Mouse (Mus musculus) liver, embryonic 14.5 days (tissue): ENCODE measurements around the gene Rest. TPM values are rescaled to one million over a fixed set of nuclear protein-coding genes. Genes with fewer than 3 reads are reported as not detected.

Source experiments
- ATAC-seq: fragments of 200-750 bp; cut with Nextera tagmentation; 2 replicates; pipeline ENCODE4 v1.8.0; 2017; ENCODE audit warnings: moderate number of reproducible peaks, mild to moderate bottlenecking, moderate library complexity; ENCODE audit not compliant: insufficient read depth
- DNase-seq, 3 experiments: peaks; one replicate each; pipeline ENCODE4 v3.0.0-alpha.2; 2012 to 2013; ENCODE audit warnings: low read depth in 3 of 3, low spot score in 3 of 3
- H3K27ac ChIP-seq: fragments of 300-500 bp; sonication (generic); 2 replicates; pipeline ENCODE4 v1.5.1; 2014; ENCODE audit warnings: moderate library complexity, mild to moderate bottlenecking, control low read depth, inconsistent platforms
- H3K27me3 ChIP-seq: fragments of 300-500 bp; sonication (generic); 2 replicates; pipeline ENCODE4 v1.6.1; 2014; ENCODE audit warnings: mild to moderate bottlenecking, low read length, moderate library complexity; ENCODE audit not compliant: control insufficient read depth, insufficient read depth
- H3K36me3 ChIP-seq: fragments of 300-500 bp; sonication (generic); replicated peaks from 2 replicates; pipeline ENCODE4 v1.6.1; 2014; ENCODE audit warnings: low read depth; ENCODE audit not compliant: control insufficient read depth, insufficient read depth
- H3K4me1 ChIP-seq, 2 experiments: fragments of 200-500 bp in 1 of 2; fragments of 300-500 bp in 1 of 2; sonication (generic) in 1 of 2; replicated peaks; 2 replicates each; pipeline ENCODE4 v1.6.1; 2012 to 2014; ENCODE audit warnings: antibody characterized with exemption in 1 of 2, inconsistent platforms in 1 of 2, low read length in 1 of 2; ENCODE audit not compliant: control insufficient read depth in 2 of 2, insufficient read depth in 2 of 2
- H3K4me2 ChIP-seq: fragments of 300-500 bp; sonication (generic); 2 replicates; pipeline ENCODE4 v1.6.1; 2014; ENCODE audit warnings: low read depth, mild to moderate bottlenecking, control low read depth, moderate library complexity
- H3K4me3 ChIP-seq, 2 experiments: fragments of 200-500 bp in 1 of 2; fragments of 300-500 bp in 1 of 2; sonication (generic) in 1 of 2; 2 replicates each; pipeline ENCODE4 v1.5.1; 2012 to 2014; ENCODE audit warnings: low read depth in 2 of 2, low read length in 2 of 2, mild to moderate bottlenecking in 2 of 2, control low read depth in 1 of 2, inconsistent platforms in 1 of 2, moderate library complexity in 1 of 2; ENCODE audit not compliant: insufficient read depth in 1 of 2
- H3K9ac ChIP-seq: fragments of 300-500 bp; sonication (generic); replicated peaks from 2 replicates; pipeline ENCODE4 v1.6.1; 2014; ENCODE audit warnings: mild to moderate bottlenecking, control low read depth, moderate library complexity
- H3K9me3 ChIP-seq: fragments of 300-500 bp; sonication (generic); 2 replicates; pipeline ENCODE4 v1.6.1; 2016; ENCODE audit warnings: low read length, mixed read lengths; ENCODE audit not compliant: control insufficient read depth
- CTCF ChIP-seq: IDR thresholded peaks from 2 replicates; pipeline ENCODE4 v1.5.1; 2016; ENCODE audit warnings: antibody characterized with exemption, low read depth, control low read depth
- EP300 ChIP-seq: IDR thresholded peaks from 2 replicates; pipeline ENCODE4 v1.6.1; 2016; ENCODE audit warnings: antibody characterized with exemption, low read depth
- WGBS: fragments of 180-500 bp; shearing (Covaris S2); extraction: QIAGEN DNeasy Blood & Tissue Kit; methylation state at CpG from one replicate; pipeline ENCODE4 v1.1.7; 2014; ENCODE audit not compliant: insufficient replicate concordance; 5-methylcytosine and 5-hydroxymethylcytosine counted together
- polyA plus RNA-seq, 2 experiments: library from polyadenylated mRNA; depleted of rRNA in 1 of 2; stranded (reverse) in 1 of 2; unstranded in 1 of 2; fragments of >200 nt; fragmentation: Nextera tagmentation in 1 of 2; extraction: Ambion mirVana in 1 of 2; gene quantifications; 2 replicates each; pipeline versions ENCODE4 v1.2.1 to v1.2.3; 2012 to 2014

Gene Rest
- polyA plus RNA-seq, 2 experiments, result 3.5 to 6.6 TPM

DNA sequence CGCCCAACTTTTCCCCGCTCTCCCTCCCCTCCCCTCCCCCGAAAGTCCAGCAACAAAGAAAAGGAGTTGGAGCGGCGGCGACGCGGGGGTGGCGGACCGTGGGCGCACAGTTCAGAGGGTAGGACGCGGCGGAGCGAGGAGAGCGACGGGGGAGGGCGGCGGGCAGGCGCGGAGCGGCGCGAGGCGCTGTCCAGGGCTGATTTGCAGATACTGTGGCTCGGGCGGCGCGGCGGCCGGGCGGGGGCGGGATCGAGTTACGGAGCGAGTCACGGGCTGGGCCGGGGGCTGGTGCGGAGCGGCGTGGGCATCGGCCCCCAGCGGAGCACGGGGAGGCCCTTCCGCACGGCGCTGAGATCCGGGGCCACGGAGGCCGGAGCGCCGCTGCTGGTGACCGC lies 377 bp downstream of the Rest start:
- Histone ChIP-seq H3K9me3 (no peaks in the 10 kb centered on the region), H3K27ac (peak overlapping the region; percentile 55), H3K36me3 (no peaks in the 10 kb centered on the region), H3K27me3 (no peaks in the 10 kb centered on the region), H3K4me3 (peak overlapping the region; percentile 80 to 85), H3K4me1 (peaks cover 0 to 8% of the 10 kb centered on the region in 2 experiments; a peak in 3 of 4 replicates), H3K9ac (peak overlapping the region; percentile 71), H3K4me2 (peak overlapping the region; percentile 81)
- no peak for TF ChIP-seq EP300
- no peak for TF ChIP-seq CTCF
- under 1% methylated on average over 30 of the region's 53 CpGs for WGBS
- DNase-seq (peak; percentile 31 to 42 (median 41)), ATAC-seq (peak; percentile 86)

DNA sequence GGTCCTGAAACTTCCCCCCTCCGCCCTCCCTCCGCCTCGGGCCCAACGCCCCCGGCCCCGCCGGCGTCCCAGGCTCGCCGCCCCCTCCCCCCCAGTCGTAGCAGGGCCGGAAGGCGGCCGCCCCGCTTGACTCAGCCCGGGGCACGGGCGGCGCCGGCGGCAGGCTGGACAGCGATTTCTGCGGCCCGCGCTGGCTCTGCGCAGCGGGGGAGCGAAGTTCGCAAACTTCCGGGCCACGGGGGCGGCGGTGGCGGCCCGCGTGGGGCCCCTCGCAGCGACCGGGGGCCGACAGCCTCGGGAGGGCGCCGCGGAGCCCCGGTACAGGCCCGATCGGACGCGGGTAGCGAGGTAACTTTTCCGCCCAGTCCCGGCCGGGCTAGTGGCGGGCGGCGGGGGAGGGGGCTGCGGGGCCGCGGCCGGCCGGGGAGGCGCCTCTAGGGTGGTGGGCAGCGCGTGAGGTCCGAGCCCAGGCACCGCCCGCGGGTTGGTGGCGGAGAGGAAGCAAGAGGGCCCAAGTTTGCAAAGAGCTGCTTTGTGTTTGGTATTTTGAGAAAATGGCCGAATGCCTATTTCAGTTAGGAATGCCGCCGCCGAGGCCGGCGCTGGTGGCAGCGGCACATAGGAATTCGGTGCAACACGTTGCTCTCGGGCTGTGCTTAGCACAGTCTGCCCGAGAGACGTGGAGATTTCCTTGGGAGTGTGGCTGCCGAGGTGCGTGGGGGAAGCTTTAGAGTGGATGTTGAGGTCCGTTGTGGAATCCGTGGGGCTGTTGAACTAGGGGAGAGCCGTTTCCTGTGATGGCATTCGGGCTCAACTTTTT lies 985 bp downstream of the Rest start:
- DNase-seq (peak in 1 of 3 experiments; percentile 14), ATAC-seq (peak; percentile 63)
- H3K4me1 ChIP-seq, result peaks cover 0 to 6% of the 10 kb centered on the region in 2 experiments; a peak in 3 of 4 replicates
- H3K4me2 ChIP-seq, result peak overlapping the region; percentile 81
- TF ChIP-seq EP300 (no peak), CTCF (no peak)
- H3K9me3 ChIP-seq, result no peaks in the 10 kb centered on the region
- H3K4me3 ChIP-seq, result peak overlapping the region; percentile 80 to 85
- H3K27me3 ChIP-seq, result no peaks in the 10 kb centered on the region
- peak overlapping the region; percentile 55 for H3K27ac ChIP-seq
- WGBS, result 0% methylated on average over 79 of the region's 87 CpGs
- H3K9ac ChIP-seq, result peak overlapping the region; percentile 71
- H3K36me3 ChIP-seq, result no peaks in the 10 kb centered on the region

DNA sequence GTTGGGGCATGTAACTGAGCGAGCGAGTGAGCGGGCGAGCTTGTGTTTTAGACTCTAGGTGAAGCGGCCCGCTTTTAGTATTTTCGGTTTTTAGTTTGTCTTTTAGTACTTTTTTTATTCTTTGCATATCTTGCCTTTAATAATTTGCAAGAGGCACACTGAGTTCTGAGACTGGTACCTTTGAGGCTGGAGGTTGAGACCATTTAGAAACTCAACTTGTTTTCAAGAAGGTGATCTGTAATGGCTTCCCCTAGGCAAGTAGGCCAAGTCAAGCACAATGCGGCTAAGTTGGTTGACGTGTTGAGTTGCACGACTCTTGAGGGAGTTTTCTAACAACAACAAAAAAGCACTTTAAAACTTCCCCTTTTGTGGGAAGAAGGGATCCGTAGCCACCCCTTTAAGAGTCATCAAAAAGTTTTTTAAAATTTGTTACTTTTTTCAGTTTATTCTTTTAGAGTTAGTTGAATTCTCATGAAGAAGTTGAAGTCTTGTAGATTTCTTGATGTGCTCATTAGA lies 1.7 kb downstream of the Rest start:
- peak overlapping the region; percentile 81 for H3K4me2 ChIP-seq
- peaks cover 0 to 6% of the 10 kb centered on the region in 2 experiments; a peak in 3 of 4 replicates for H3K4me1 ChIP-seq
- H3K4me3 ChIP-seq, result peak overlapping the region; percentile 80 to 85
- H3K9me3 ChIP-seq, result no peaks in the 10 kb centered on the region
- DNase-seq (peak in 1 of 3 experiments; percentile 36), ATAC-seq (no peak)
- under 1% methylated on average over 11 of the region's 11 CpGs for WGBS
- H3K9ac ChIP-seq, result peak overlapping the region; percentile 71
- TF ChIP-seq EP300 (no peak), CTCF (no peak)
- H3K27me3 ChIP-seq, result no peaks in the 10 kb centered on the region
- peak overlapping the region; percentile 54 for H3K27ac ChIP-seq
- H3K36me3 ChIP-seq, result no peaks in the 10 kb centered on the region

DNA sequence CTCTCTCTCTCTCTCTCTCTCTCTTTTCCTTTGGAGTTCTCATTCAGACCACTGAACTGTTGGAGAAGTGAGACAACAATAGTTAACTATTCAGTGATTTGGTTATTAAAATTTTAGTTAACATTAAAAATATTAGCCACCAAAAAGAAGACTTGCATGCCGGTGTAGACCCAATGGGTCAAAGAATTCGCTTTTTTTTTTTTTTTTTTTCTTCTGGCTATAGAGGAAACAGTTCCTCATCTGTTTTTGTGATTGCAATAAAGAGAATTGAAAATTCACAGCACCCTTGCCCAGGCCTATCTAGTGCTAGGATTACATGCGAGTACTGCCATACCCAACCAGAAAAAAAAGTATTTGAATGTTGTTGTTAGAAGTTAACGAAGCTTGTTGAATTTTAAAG lies 2.1 kb downstream of the Rest start:
- Histone ChIP-seq H3K27ac (no peak overlapping the region), H3K4me2 (peak overlapping the region; percentile 81), H3K27me3 (no peaks in the 10 kb centered on the region), H3K4me3 (peak overlapping the region in 1 of 2 experiments; percentile 80; a peak in 2 of 4 replicates), H3K9ac (no peak overlapping the region; the same call in 1 of the 2 replicates), H3K4me1 (peaks cover 0 to 6% of the 10 kb centered on the region in 2 experiments; a peak in 3 of 4 replicates), H3K36me3 (no peaks in the 10 kb centered on the region), H3K9me3 (no peaks in the 10 kb centered on the region)
- 66% methylated on average over 4 of the region's 4 CpGs for WGBS
- no peak for DNase-seq
- no peak for TF ChIP-seq CTCF
- no peak for ATAC-seq

GRCm38 (mm10) chr5:77267957-77268624 lies 2.8 kb downstream of the Rest start:
- no peaks in the 10 kb centered on the region for H3K27me3 ChIP-seq
- 91% methylated on average over 30 of the region's 30 CpGs for WGBS
- no peaks in the 10 kb centered on the region; the same call in 1 of the 2 replicates for H3K36me3 ChIP-seq
- H3K27ac ChIP-seq, result no peak overlapping the region
- TF ChIP-seq CTCF (no peak), EP300 (no peak)
- ATAC-seq (no peak), DNase-seq (no peak)
- H3K4me1 ChIP-seq, result peaks cover 0 to 6% of the 10 kb centered on the region in 2 experiments; a peak in 3 of 4 replicates
- H3K4me3 ChIP-seq, result no peak overlapping the region
- H3K4me2 ChIP-seq, result no peak overlapping the region
- no peak overlapping the region for H3K9ac ChIP-seq
- no peaks in the 10 kb centered on the region for H3K9me3 ChIP-seq
